Mouse (Mus musculus) spleen, postnatal 36 days (tissue): ENCODE data around the gene Sorcs2.
"Not testable (repeated sequence)": the region's sequence is repeated elsewhere in the genome, so short reads cannot be mapped to it uniquely, and the experiment has no call there.

Source experiments
- DNase-seq, 2 experiments: peaks; one replicate each; pipeline ENCODE4 v3.0.0; 2022; ENCODE audit warnings: low spot score in 2 of 2, mixed read lengths in 1 of 2

Gene Sorcs2

GRCm38 (mm10) chr5:36304299-36304980 is 93.5 kb downstream of the Sorcs2 start:
- no peak for DNase-seq

- DNase-seq: no peak
These were observed 96.8 kb downstream of the Sorcs2 start for GRCm38 (mm10) chr5:36301166-36301565.

DNA sequence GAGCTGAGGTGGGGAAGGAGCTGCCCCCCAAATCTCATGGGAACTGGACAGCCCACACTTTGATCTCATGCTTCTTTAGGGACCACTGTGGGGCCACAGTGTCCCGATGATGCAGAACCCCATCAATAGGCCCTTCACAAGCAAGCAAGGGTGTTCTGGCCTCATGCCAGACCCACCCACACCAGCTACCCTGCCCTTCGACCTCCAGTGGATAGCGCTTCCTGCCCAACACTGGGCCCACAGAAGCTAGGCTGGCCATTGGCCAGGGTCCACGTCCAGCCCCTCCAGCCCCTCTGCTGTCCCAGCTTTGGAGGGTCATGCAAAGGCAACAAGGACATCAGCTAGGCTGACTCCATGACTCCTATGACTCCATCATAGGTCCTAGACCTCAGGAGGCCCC is 99.9 kb downstream of the Sorcs2 start:
- DNase-seq: no peak

DNA sequence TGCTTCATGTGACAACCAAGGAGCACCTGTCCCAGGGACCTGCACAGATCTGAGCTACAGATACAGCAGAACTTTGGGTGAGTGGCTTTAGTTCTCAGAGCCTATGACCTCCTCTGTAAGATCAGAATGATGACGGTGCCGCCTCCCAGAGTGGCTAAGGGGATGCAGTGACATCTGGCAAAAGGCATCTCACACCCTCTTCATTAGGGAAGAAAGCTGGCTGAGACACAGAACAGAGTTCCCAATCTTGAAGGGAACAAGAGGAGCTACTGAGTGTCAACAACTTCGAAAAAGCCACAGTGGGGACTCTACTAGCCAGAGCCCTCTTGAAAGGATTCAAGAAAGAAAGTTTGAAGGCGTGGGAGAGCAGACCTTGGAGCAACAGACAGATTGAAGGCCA is 100.7 kb downstream of the Sorcs2 start:
- DNase-seq: no peak

GRCm38 (mm10) chr5:36293109-36293900 is 104.6 kb downstream of the Sorcs2 start:
- no peak for DNase-seq

DNA sequence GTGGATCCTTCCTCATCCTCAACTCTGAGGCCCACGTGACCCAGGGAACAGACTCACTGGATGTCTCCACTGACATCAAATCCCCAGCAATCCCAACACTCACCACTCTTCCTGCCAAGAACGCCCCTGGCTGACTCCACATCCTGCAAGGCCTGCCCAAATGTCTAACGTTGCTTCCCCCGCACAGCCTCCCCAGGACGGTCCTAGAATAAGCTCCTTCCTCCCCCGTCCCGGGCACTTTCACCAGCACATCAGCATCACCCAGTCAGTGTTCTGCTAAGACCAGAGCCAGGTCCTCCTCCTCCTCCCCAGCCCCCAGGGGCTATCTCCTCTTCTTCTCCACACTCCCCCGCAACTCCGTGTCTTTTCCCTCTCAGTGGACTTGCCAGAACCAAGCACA is 105.6 kb downstream of the Sorcs2 start:
- DNase-seq: no peak

GRCm38 (mm10) chr5:36291191-36291590 is 106.7 kb downstream of the Sorcs2 start:
- DNase-seq: peak; percentile 27 to 41

DNA sequence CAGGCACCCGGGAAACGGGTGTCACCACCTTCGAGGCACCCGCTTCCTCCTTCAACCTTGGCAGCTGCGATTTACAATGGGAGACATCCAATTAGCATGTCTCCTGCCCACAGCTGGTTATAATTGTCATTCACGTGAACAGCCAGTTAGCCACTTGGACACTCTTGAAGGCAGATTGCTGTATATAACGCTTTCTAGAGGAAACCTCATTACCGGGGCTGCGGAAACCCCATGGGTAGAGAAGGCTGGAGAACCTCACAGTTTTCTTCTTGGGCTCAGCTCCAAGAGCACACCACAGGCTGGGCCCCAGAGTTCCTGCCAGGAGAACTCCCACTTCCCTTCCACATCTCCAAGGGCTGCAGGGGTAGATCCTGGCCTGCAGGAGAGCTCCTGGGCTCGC is 112.5 kb downstream of the Sorcs2 start:
- DNase-seq: no peak

DNA sequence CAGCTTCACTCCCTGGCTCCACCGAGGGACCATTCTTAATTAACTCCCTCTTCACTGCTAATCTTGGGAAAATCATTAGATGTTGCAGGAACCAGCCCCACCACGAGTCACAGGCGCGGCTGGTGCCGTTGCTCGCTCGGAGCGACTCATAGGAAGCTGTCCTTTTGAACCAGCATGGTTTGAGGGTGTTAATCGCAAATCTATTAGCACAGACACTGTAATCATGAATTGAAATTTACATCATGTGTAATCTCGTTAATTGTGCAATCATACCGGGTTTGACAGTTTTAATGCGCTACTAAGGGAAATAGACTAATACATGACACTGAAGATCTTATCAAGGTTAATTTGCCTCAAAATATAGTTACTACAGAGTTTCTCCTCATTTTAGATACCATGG is 118.0 kb downstream of the Sorcs2 start:
- DNase-seq: no peak

DNA sequence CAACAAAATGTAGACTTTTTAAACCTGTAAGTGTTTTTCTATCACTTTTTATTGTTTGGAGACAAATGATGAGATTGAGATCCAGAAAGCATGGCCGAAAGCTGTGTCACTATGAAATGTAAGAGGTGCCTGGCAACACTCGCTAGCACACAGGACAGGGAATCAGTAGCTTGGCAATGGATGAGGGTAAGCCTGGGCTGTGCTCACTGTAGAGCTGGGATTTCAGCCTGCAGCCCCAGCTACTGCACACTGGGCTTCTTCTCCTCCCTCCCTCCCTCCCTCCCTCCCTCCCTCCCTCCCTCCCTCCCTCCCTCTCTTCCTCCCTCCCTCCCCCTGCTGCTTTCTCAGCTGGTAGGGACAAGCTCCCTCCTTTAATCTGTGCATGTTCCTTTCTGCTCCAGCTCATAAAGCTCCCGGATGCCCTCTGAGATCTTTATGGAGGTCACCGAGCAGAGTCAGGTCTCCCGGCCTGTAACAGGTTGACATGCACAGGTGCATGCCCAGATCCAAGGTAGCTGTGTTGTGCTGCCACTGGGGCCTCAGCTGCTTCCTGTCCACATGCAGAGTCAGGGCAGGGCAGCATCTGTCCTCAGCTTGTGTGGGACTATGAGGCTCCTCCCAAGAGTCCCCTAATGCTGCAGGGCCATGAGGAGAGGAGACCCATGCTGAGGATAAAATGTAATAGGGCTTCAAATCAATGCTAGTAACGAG is 123.1 kb downstream of the Sorcs2 start:
- no peak for DNase-seq

DNA sequence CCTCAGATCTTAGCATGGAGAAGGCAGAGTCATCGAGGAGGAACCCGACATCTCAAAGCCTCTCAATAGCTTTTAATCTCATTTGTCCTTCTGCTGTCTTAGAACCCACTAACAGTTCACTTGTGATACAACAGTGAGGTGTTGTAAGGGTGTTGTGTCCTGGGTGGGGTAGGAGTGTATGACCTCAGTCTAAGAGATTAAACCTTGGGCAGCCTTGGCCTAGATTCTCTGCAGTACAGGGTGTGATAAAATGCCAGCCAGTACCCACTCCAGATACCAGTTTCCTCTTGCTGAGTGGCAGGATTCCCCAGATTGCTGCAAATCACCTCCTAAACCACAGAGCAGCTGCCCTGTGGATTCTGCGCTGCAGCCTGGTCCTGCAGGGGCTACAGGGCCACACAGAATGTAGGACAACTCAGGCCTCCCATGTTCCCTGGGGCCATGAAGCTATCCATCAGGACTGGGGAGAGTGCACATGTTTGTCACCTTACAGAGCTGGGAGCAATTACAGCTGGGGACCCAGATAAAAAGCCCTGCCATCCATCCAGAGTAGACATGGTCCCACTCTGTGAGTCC is 130.7 kb downstream of the Sorcs2 start:
- no peak for DNase-seq

DNA sequence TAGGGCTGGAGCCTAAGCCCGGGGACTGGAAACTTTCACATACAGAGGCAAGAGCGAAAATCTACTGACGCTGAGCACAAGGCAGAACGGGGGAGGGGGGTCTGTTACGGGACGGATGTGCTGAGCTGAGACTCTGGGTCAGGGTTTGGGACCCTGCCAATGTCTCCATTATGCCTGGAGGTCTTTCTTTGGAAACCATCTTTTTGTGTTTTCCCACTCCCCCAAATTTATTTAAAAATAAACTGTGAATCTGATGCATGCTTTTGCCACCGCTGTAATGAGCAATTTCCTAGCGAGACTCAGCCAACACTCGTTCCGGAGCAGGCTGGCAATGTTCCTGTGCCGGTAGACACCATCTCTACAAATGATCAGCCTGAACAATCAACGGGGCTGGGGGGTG is 137.1 kb downstream of the Sorcs2 start:
- no peak for DNase-seq

GRCm38 (mm10) chr5:36259691-36260124 is 138.2 kb downstream of the Sorcs2 start:
- no peak for DNase-seq

DNA sequence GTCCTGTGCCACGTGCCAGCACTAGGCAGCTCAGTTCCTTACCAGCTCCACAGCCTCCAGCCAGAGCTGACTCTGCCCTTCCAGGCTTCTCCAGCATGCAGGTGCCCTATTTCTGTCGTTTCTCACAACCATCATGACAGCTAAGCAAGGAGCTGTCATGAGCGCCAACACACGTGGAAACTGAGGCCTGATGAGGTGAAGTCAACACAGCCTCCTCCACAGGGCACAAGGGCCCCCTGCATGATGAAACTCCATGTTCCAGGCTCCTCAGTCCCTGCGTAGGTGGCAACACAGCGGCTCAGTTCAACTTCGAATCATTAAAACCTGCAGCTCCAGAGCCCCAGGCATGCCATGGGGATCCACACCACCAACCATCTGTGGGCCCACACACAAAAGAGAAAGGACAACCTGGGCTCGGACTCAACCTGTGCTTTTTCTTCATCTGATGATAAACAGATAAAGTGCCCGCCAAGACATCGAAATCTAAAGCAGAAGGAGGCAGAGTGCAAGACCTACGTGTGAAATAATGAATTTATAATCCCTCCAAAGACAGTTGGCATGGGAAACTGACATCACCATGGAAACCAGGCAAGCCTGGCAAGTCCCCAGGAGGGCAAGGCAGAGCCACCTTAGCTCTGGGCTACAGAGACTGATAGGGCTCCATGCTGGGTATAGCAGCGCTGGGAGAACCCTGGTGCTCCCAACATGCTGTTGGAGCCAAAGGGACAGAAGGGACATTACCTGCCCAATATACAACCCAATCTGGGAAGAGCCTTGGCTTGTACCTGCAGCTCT is 139.4 kb downstream of the Sorcs2 start:
- no peak for DNase-seq

GRCm38 (mm10) chr5:36257008-36257407 is 140.9 kb downstream of the Sorcs2 start:
- DNase-seq: no peak

- no peak for DNase-seq
These were observed 143.1 kb downstream of the Sorcs2 start for GRCm38 (mm10) chr5:36254642-36255516.

DNA sequence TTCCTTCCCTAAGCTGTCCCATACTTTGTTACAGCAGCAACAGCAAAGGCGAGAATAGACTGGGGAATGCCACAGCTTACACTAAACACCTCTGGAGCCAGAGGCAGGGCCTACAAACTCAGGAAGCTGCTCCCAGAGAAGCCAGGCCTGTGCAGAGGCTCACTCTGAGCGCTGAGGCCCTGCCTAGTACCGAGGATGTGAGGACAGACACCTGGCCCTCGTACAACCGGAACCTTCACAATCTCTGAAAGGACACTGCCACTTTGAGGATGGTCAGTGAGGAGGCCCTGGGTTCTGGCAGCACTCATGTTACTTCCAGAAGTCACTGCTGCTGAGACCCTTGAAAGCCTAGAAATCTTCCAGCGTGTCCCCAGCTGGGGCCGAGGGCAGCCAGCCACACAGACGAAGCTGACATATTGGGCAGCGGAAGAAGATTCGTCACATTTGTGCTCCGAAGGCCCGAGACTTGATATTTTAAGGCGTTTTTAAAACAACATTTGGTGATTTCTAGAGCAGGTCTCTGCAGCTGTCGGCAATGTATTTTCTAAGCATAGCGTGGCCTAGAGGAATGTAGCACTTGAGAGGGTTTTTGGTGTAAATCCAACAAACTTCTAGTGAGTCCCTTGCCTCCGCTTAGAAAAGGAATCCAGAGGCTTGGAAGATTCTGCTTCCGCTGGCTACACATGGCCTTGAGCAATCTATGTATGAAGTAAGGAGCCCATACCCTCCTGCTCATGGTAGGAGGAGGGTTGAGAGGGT is 145.0 kb downstream of the Sorcs2 start:
- DNase-seq: no peak

DNA sequence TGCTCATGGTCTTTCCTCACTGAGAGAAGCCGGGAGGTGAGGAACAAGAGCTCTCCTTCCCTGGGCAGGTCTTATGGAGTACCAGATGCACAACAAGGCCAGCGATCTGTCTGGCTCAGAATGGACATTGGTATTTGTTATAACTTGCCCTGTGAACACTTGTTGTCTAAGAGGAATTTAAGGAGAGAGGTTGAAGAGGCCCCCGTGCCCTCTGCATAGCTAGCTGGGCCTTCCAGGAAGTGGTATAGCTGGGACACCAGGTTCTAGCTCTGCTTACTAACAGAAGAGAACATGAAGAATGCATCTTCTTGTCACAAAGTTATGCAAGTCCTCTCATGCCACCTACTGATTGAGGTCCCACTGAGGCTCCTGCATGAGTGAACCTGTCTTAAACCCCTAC is 149.9 kb downstream of the Sorcs2 start:
- DNase-seq: no peak

DNA sequence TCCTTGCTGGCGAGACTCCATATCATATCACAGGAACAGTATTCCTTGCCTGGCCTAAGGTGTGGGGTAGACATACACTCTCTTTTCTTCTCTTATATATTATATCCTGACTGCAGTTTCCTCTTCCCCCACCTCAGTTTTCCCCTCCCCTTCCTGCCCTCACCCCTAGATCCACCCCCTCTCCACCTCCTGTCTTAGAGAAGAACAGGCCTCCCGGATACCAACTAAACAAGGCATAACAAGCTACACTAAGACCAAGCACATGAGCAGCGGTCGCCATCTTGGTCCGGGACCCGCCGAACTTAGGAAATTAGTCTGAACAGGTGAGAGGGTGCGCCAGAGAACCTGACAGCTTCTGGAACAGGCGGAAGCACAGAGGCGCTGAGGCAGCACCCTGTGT is 160.4 kb downstream of the Sorcs2 start:
- not testable (repeated sequence) for DNase-seq

GRCm38 (mm10) chr5:36230301-36230780 is 167.6 kb downstream of the Sorcs2 start:
- no peak for DNase-seq
